Mouse (Mus musculus): ENCODE measurements around the gene Bcan.

Bcan gene

GRCm38 (mm10) chr3:87946541-87946860 lies 53.5 kb downstream of the Bcan start:
- in situ Hi-C loops (cut with MboI, MseI): no loop called here

- in situ Hi-C loops (cut with MboI, MseI): no loop called here
Measured at GRCm38 (mm10) chr3:87945781-87946540, 54.1 kb downstream of the Bcan start.

GRCm38 (mm10) chr3:87944838-87945600 lies 55.0 kb downstream of the Bcan start:
- in situ Hi-C loops (cut with MboI, MseI): no loop called here

GRCm38 (mm10) chr3:87943586-87943985 lies 56.4 kb downstream of the Bcan start:
- in situ Hi-C loops (cut with MboI, MseI): no loop called here

- in situ Hi-C loops (cut with MboI, MseI): no loop called here
Measured at GRCm38 (mm10) chr3:87942471-87942870, 57.6 kb downstream of the Bcan start.

DNA sequence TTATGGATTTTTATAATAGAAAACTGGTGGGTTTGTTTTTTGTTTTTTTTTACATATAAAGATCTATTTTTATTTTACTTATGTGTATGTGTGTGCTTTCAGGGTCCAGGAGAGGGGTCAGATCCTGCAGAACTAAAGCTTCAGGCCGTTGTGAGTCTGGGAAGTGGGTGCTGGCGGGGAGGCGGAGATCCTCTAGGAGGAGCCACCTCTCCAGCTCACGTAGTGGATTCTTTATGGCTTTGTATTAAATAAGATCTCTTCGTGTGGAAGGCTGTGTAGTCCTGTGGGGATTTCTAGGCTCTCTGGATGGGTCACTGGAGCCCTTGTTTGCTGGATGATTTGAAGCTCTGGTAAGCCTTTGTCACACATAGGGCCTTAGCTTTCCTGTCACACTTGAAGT lies 59.4 kb downstream of the Bcan start:
- in situ Hi-C loops (cut with MboI, MseI): no loop called here

Data from T-helper 1 cell (primary cell).